Mouse (Mus musculus) gonadal fat pad, adult 2 months (tissue): ENCODE measurements around the gene Dync1i1. TPM values are rescaled to one million over a fixed set of nuclear protein-coding genes. Genes with fewer than 3 reads are reported as not detected.
"Not testable (repeated sequence)": the region's sequence is repeated elsewhere in the genome, so short reads cannot be mapped to it uniquely, and the experiment has no call there.

Source experiments
- DNase-seq: peaks from one replicate; pipeline ENCODE4 v3.0.0-alpha.2; 2012; ENCODE audit warnings: low read depth
- polyA plus RNA-seq: library from polyadenylated mRNA; depleted of rRNA; stranded (reverse); fragments of >200 nt; gene quantifications from 2 replicates; pipeline ENCODE4 v1.2.3, GENCODE M21; 2012; rRNA removed

Dync1i1 gene
- polyA plus RNA-seq, result 2.3 and 3.0 TPM in 2 replicates

- peak; percentile 3 for DNase-seq
Measured at GRCm38 (mm10) chr6:5725611-5726236, at the start of gene Dync1i1. Dync1i1 (plus strand) TSS chr6:5725639.

GRCm38 (mm10) chr6:5679738-5680137 lies 45.7 kb upstream of the Dync1i1 start:
- DNase-seq, result no peak

- no peak for DNase-seq
Measured at GRCm38 (mm10) chr6:5701826-5702225, 23.6 kb upstream of the Dync1i1 start.

- not testable (repeated sequence) for DNase-seq
Measured at GRCm38 (mm10) chr6:5707894-5708293, 17.5 kb upstream of the Dync1i1 start.

GRCm38 (mm10) chr6:5710063-5710605 lies 15.3 kb upstream of the Dync1i1 start:
- DNase-seq, result no peak

- no peak for DNase-seq
Measured at GRCm38 (mm10) chr6:5712620-5713019, 12.8 kb upstream of the Dync1i1 start.

GRCm38 (mm10) chr6:5715101-5715618 lies 10.3 kb upstream of the Dync1i1 start:
- DNase-seq, result no peak

- DNase-seq, result no peak
Measured at GRCm38 (mm10) chr6:5718955-5719354, 6.5 kb upstream of the Dync1i1 start.

- not testable (repeated sequence) for DNase-seq
Measured at GRCm38 (mm10) chr6:5720716-5721115, 4.7 kb upstream of the Dync1i1 start.

- DNase-seq, result no peak
Measured at GRCm38 (mm10) chr6:5723986-5724385, 1.5 kb upstream of the Dync1i1 start.

GRCm38 (mm10) chr6:5726237-5726670 lies 815 bp downstream of the Dync1i1 start:
- DNase-seq, result no peak

GRCm38 (mm10) chr6:5733217-5733616 lies 7.8 kb downstream of the Dync1i1 start:
- DNase-seq, result no peak

- no peak for DNase-seq
Measured at GRCm38 (mm10) chr6:5734398-5734797, 9.0 kb downstream of the Dync1i1 start.

- DNase-seq, result no peak
Measured at GRCm38 (mm10) chr6:5734862-5735261, 9.4 kb downstream of the Dync1i1 start.

- DNase-seq, result no peak
Measured at GRCm38 (mm10) chr6:5739711-5740110, 14.3 kb downstream of the Dync1i1 start.

- no peak for DNase-seq
Measured at GRCm38 (mm10) chr6:5741395-5742032, 16.1 kb downstream of the Dync1i1 start.

- DNase-seq, result no peak
Measured at GRCm38 (mm10) chr6:5750079-5750711, 24.8 kb downstream of the Dync1i1 start.

GRCm38 (mm10) chr6:5752128-5752527 lies 26.7 kb downstream of the Dync1i1 start:
- DNase-seq, result no peak

- DNase-seq, result no peak
Measured at GRCm38 (mm10) chr6:5752617-5753016, 27.2 kb downstream of the Dync1i1 start.

GRCm38 (mm10) chr6:5756509-5757130 lies 31.2 kb downstream of the Dync1i1 start:
- DNase-seq, result no peak

GRCm38 (mm10) chr6:5762943-5763342 lies 37.5 kb downstream of the Dync1i1 start:
- no peak for DNase-seq

GRCm38 (mm10) chr6:5768576-5768975 lies 43.1 kb downstream of the Dync1i1 start:
- no peak for DNase-seq
